Mouse (Mus musculus) brain, embryonic 14.5 days (tissue): ENCODE results near the gene Tamm41.

Source experiments
- CTCF ChIP-seq: fragments of 200-500 bp; IDR thresholded peaks from 2 replicates; pipeline ENCODE4 v1.5.1; 2012; ENCODE audit warnings: inconsistent platforms, mild to moderate bottlenecking, moderate library complexity, borderline replicate concordance; ENCODE audit not compliant: insufficient read depth, insufficient read length; ENCODE audit errors: extremely low read depth
- POLR2A ChIP-seq: fragments of 200-500 bp; IDR thresholded peaks from 2 replicates; pipeline ENCODE4 v1.6.1; 2012; ENCODE audit warnings: mild to moderate bottlenecking, inconsistent platforms, borderline replicate concordance; ENCODE audit not compliant: poor library complexity, insufficient read depth, insufficient read length, severe bottlenecking; ENCODE audit errors: extremely low read depth

DNA sequence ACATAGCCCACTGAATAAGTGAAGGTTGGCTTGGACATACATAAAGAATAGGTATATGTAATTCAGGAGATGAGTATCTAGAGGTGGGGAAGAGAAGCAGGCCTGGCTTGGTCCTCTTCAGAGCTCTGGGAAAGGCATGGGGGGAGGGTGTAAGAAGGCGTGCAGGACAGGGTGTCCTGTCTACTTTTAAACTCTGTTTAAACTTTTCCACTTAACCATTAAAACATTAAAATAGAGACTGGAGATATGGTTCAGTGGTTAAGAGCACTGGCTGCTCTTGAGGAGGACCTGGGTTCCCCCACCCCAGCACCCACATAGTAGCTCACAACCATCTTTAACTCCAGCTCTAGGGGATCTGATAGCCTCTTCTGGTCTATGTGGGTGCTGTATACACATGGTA lies 64.7 kb downstream of the Tamm41 start:
- TF ChIP-seq POLR2A (no peak), CTCF (no peak)
